In the genomic region with DNA sequence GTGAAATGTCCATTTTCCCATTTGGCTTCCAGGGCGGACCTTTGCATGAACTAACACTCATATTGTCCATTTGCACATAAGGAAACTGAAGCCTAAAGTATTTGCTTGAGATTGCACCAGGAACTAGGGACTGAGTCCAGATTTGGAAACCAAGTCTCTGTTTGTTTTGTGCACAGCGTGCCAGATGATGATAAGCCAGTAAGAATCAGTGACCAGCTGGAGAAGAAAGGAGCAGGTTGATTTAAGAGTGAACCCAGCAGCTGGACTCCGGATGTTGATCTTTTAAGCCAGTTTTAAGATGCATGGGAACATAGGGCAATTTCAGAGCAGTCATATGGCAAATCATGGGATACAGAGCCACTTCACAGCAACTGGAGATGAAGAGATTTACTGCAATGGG, we compare ENCODE assay signal across 18 mouse cellular contexts.
A peak's percentile ranks its signal among the peaks of the same experiment; 100 is the strongest.
DNase-seq lines count a peak whose midpoint lies in the region; ATAC-seq lines count a peak whose summit lies in the region.
"Had no signal": no experiment of that assay in that cellular context is flagged by ENCODE, and none has a peak within 500 bp of the region (broad histone marks: within the 10 kb centered on the region; RNA-seq: fewer than 3 reads in every experiment).

No protein-coding gene starts in this region.

- no peaks in the 10 kb centered on the region for H3K9me3 ChIP-seq in intestine, embryonic 14.5 days (ENCODE audit: control insufficient read depth, low read length)
- no peaks in the 10 kb centered on the region for H3K9me3 ChIP-seq in intestine, embryonic 15.5 days
- H3K9me3 ChIP-seq: embryonic facial prominence, embryonic 13.5 days; forebrain, embryonic 13.5 days; heart, embryonic 10.5 days; hindbrain, embryonic 12.5 days had no signal

- peak; percentile 25 for DNase-seq in intestine, embryonic 14.5 days (ENCODE audit: low spot score)
- peak; percentile 30 for DNase-seq in lung, postnatal 36 days
- no peak for DNase-seq in lung, postnatal 25 days (ENCODE audit: low spot score)
- DNase-seq in fat pad, adult 2 months (ENCODE audit: extremely low read depth, low read depth, low spot score), result peak; percentile 90
- peak; percentile 46 for DNase-seq in yolk sac, embryonic 10.5 days (ENCODE audit: low spot score)
- DNase-seq in cerebellum, adult 9-10 months, result no peak
- DNase-seq: adrenal gland, postnatal 10 days; cerebellum, adult 11-12 months; cerebellum, adult 9-11 months; cerebellum, postnatal 36 days; forebrain, postnatal 0 days; heart, postnatal 10 days; heart, postnatal 4 days had no signal

- H3K4me3 ChIP-seq in intestine, embryonic 14.5 days (ENCODE audit: low read depth, low read length), result no peak overlapping the region
- no peak overlapping the region for H3K4me3 ChIP-seq in intestine, embryonic 15.5 days (replicated peaks)
- H3K4me3 ChIP-seq: embryonic facial prominence, embryonic 13.5 days; forebrain, embryonic 13.5 days; heart, embryonic 10.5 days; hindbrain, embryonic 12.5 days had no signal

- no peak overlapping the region for H3K27ac ChIP-seq in intestine, embryonic 14.5 days (ENCODE audit: low read depth)
- H3K27ac ChIP-seq in intestine, embryonic 15.5 days, result no peak overlapping the region
- H3K27ac ChIP-seq: embryonic facial prominence, embryonic 13.5 days; forebrain, embryonic 13.5 days; heart, embryonic 10.5 days; hindbrain, embryonic 12.5 days had no signal

- H3K4me1 ChIP-seq in intestine, embryonic 14.5 days (replicated peaks; ENCODE audit: control insufficient read depth, insufficient read depth, low read length), result peaks cover 16% of the 10 kb centered on the region
- H3K4me1 ChIP-seq in intestine, embryonic 15.5 days (replicated peaks), result peaks cover 10% of the 10 kb centered on the region; the same call in 1 of the 2 replicates

- H3K27me3 ChIP-seq in intestine, embryonic 14.5 days (replicated peaks; ENCODE audit: control insufficient read depth, insufficient read depth, low read length), result no peaks in the 10 kb centered on the region
- H3K27me3 ChIP-seq in intestine, embryonic 15.5 days (replicated peaks), result no peaks in the 10 kb centered on the region
- H3K27me3 ChIP-seq: embryonic facial prominence, embryonic 13.5 days; forebrain, embryonic 13.5 days; hindbrain, embryonic 12.5 days had no signal

- no peak overlapping the region for H3K9ac ChIP-seq in intestine, embryonic 14.5 days (ENCODE audit: low read length)
- H3K9ac ChIP-seq in intestine, embryonic 15.5 days, result no peak overlapping the region
- H3K9ac ChIP-seq: embryonic facial prominence, embryonic 13.5 days; forebrain, embryonic 13.5 days; forebrain, postnatal 0 days; hindbrain, embryonic 12.5 days had no signal

- no peak for ATAC-seq in intestine, embryonic 14.5 days (replicated peaks; ENCODE audit: low FRiP score, low TSS enrichment, low read depth)
- ATAC-seq in intestine, embryonic 15.5 days, result no peak
- ATAC-seq: forebrain, embryonic 13.5 days; forebrain, postnatal 0 days had no signal

- WGBS in intestine, embryonic 14.5 days, result 72% methylated on average over 3 of the region's 3 CpGs
- 73% methylated on average over 3 of the region's 3 CpGs for WGBS in intestine, embryonic 15.5 days

- H3K4me2 ChIP-seq in intestine, embryonic 14.5 days (ENCODE audit: low read length), result no peak overlapping the region
- no peak overlapping the region for H3K4me2 ChIP-seq in intestine, embryonic 15.5 days (replicated peaks)
- H3K4me2 ChIP-seq: embryonic facial prominence, embryonic 13.5 days; forebrain, embryonic 13.5 days; hindbrain, embryonic 12.5 days had no signal

- H3K36me3 ChIP-seq in intestine, embryonic 14.5 days (ENCODE audit: control insufficient read depth, insufficient read depth, low read length), result no peaks in the 10 kb centered on the region
- H3K36me3 ChIP-seq in intestine, embryonic 15.5 days, result no peaks in the 10 kb centered on the region
- H3K36me3 ChIP-seq: embryonic facial prominence, embryonic 13.5 days; heart, embryonic 10.5 days; hindbrain, embryonic 12.5 days had no signal

Comparison
In these comparisons a context has a peak if more than half of its experiments do, and no peak if none do; other contexts are left out.
1. DNase-seq: peak in intestine, embryonic 14.5 days (single experiment), lung, postnatal 36 days (single experiment), fat pad, adult 2 months (single experiment) and yolk sac, embryonic 10.5 days (single experiment); none in lung, postnatal 25 days (single experiment) and cerebellum, adult 9-10 months (single experiment).